Mouse (Mus musculus) cerebellum, adult (tissue): Measurements from ENCODE around the gene Svbp.
A peak's percentile ranks its signal among the peaks of the same experiment; 100 is the strongest.

Experiments
- ATAC-seq: cut with Nextera tagmentation; 2 replicates; pipeline ENCODE4 v1.9.2; 2017; ENCODE audit warnings: mild to moderate bottlenecking, moderate library complexity, mixed read lengths; ENCODE audit not compliant: insufficient number of reproducible peaks, low FRiP score, low TSS enrichment

Gene Svbp

GRCm38 (mm10) chr4:119194909-119195581 lies at the start of gene Svbp:
Gene Svbp (plus strand): TSS chr4:119195306.
- ATAC-seq: peak; percentile 74

DNA sequence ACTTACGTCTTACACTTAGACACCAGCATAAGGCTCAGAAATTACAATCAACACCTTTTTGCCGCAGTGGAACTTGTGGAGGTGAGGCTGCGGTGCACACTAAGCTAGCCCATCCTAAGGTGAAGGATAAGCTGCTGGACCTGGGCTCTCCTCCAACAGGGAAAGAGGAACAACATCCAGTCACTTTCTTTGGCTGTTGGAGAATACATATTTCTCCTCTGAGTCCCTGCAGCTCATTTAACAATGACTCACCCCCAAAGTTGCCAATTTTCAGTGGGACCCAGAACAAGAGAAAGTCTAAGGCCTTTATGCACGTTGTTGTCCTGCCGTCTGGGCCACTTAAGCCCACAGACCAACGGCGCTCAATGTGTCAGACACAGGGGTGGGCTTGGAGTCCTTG lies 48.3 kb upstream of the Svbp start:
- ATAC-seq: no peak

- ATAC-seq: no peak
These were observed 47.8 kb upstream of the Svbp start for GRCm38 (mm10) chr4:119147347-119147746.

DNA sequence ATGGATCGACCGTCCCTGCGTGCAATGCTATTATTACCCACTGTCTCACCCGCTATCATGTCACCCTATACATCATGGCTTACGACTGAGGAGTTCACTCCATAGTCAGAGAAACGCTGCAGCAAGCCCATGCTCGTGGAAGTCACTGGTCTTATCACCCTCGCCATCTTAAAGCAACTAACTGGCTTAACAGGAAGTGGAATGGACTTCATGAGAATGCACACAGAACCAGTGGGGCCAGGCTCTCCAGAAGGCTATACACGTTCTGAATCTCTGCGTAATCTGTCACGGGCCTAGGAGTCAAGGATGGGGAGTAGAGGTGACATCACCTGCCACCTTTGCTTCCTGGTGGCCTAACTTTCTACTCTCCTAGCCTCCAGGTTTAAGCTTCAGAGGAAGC lies 46.4 kb upstream of the Svbp start:
- ATAC-seq: no peak

- no peak for ATAC-seq
These were observed 37.9 kb upstream of the Svbp start for GRCm38 (mm10) chr4:119157186-119157585.

GRCm38 (mm10) chr4:119157891-119158290 lies 37.2 kb upstream of the Svbp start:
- no peak for ATAC-seq

DNA sequence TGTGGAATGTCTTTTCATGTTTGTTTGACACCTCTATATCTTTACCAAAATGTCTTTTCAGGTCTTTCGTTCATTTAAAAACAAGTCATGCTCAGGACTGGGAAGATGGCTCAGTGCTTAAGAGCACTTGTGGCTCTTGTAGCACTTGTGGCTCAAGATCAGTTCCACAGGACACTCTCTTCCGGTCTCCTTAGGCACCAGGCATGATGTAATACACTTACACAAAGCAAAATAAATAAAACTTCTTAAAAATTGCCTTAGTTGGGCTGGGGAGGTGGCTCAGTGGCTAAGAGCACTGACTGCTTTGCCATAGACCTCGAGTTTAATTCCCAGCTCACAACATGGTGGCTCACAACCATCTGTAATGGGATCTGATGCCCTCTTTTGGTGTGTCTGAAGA lies 33.7 kb upstream of the Svbp start:
- no peak for ATAC-seq

- no peak for ATAC-seq
These were observed 32.1 kb upstream of the Svbp start for GRCm38 (mm10) chr4:119162990-119163389.

GRCm38 (mm10) chr4:119165916-119166315 lies 29.2 kb upstream of the Svbp start:
- ATAC-seq: no peak

- no peak for ATAC-seq
These were observed 28.0 kb upstream of the Svbp start for GRCm38 (mm10) chr4:119167068-119167467.

- ATAC-seq: no peak
These were observed 27.4 kb upstream of the Svbp start for GRCm38 (mm10) chr4:119167663-119168062.

DNA sequence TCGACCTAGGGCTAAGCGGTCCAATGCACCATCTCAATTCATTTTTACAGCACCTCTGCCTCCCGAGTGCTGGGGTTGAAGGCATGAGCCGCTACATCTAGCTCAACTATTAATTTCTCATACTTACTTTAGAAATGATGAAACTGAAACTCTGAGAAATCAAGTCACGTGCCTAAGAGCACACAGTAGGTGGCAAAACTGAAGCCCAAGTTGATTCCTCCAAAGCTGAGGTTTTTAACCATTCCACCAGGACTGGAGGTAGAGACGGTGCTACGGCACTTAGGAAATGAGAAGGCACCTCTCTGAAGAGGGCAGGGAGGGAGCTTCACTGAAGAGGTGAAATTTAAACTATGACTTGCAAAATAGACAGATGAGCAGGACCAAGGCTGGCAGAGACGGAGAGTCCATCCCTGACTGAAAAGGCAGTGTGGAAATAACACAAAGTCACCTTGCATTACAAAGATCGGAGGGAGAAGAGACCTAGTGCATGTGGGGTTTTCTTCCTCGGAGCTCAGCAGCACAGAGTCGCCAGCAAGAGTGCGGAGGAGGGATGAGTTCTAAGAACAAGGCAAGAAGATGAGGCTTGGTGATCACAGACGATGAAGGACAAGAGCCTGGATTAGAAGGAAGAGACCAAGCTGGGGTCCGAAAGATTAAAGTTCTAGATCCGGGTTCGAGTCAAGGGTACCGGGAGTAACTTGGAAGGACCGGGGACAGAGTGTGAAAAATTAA lies 22.0 kb upstream of the Svbp start:
- no peak for ATAC-seq

DNA sequence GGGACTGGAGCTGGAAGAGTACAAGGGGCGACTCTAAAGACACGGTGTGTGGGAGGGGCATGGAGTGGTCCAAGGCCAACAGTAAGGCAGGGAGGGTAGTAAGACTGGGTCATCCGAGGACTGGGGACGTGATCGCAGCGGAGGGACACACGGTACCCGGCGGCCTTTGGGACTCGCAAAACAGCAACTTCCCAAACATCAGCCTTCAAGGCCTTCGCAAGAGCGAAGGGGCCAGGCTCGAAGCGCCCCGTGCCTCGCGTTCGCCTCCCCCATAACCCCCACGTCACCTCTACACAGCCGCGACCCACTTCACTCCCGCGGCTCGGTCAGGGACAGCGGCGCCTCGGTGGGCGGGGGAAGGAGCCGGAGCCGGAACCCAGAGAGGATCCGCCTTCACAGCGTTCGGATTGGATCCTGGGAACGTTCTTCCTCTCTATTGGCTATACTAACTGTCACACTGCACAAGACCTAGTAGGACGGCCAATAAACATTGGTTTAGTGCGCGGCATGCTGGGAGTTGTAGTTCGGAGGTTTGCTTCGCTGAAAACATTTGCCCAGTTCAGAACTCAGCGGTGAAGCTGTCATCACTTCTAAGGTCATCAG lies 21.2 kb upstream of the Svbp start, which contains the start of gene Zfp691:
Gene Zfp691, minus strand, starts transcription at position 345 of the 603 bp plus-strand sequence.
- ATAC-seq: peak; percentile 100

DNA sequence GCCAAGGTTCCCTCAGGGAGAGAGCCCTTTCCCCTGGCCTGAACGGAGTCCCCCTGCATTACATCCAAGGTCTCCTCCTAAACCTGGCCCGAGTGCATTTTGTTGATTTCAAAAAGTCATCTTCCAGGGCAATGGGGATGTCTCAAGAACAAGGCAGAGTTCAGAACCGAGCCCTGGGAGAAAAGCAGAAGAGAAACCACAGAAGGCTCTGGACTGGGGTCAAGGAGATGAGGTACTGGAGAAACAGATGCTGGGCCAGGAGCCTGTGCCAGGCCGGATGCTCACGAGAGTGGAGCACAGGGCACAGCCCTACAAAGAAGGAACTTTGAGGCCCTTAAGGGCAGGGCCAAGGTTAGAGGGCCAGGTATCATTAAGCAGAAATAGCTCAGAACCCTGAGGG lies 17.4 kb upstream of the Svbp start:
- no peak for ATAC-seq

DNA sequence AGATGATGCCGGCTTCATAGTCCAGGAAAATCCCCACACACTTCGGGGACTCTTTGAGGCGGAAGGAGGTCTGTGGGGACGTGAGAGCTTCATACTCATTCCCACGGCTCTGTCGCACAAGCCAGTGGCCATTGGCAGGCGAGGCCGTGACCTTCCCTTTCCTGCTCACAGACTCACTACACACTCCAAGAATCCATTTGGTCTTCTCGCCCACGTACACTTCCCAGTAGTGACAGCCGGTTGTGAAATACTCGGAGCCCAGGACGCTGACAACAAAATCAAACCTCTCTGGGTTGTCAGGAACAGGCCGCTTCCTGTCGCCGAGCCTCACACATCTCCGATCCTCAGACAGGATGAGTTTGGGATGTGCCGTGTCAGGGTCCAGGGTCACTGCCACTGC lies 16.8 kb upstream of the Svbp start:
- ATAC-seq: no peak

DNA sequence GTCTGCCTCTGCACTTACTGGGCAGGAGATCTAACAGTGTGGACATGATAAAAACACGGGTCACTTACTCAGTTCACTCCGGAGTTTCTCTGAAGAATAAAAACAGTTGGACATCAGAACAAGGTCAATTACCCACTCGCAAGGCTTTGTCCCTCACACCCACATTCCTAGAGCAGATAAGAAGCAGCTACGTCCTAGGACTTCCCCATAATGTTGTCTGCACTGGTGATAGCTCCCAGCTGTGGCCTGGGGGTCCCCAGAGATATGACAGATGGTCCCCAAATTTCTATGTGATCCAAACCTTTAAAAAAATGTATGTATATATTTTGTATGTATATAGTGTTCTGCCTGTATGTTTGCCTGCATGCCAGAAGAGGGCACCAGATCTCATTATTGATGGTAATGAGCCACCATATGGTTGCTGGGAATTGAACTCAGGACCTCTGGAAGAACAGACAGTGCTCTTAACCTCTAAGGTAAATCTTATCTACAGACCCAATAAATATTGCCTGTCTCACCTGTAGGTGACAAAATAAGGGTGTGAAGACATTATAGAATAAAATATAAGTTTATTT lies 14.9 kb upstream of the Svbp start:
- no peak for ATAC-seq

GRCm38 (mm10) chr4:119181456-119181855 lies 13.7 kb upstream of the Svbp start:
- ATAC-seq: no peak

DNA sequence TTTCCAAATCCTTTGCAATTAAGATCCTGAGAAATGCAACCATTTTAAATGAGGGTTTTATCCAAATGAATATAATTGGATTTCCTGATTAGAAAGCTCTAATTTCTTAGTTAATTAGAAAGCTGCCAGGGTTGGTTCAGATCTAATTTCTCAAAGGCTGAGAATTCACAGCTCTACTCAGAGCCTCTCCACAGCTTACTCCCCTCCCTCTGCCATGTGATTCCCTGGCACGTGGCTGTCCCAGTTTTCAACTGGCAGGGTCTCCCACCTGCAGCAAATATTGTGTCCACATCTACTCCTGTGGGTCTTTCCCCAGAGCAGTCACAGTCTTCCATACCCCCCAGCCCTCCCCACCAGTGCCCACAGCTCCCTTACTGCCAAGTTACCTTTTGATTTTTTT lies 11.6 kb upstream of the Svbp start:
- no peak for ATAC-seq

DNA sequence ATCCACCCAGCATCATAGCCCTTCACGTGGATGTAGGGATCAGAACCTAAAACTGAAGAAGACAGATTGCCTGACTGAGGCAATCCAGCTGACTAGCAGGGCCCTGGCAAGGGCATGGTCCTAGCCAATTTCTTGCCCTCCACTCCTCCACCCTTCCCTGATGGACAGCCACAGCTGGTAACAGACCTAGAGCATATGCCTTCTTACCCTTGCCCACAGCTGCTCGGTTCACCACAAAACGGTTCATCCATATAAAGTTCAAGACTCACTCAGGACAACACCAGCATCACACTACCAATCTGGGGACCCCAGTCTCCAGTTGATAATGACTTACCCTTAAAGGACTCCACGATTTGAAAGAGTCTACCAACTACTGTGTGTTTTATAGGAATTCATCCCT lies 9.3 kb upstream of the Svbp start:
- ATAC-seq: no peak

DNA sequence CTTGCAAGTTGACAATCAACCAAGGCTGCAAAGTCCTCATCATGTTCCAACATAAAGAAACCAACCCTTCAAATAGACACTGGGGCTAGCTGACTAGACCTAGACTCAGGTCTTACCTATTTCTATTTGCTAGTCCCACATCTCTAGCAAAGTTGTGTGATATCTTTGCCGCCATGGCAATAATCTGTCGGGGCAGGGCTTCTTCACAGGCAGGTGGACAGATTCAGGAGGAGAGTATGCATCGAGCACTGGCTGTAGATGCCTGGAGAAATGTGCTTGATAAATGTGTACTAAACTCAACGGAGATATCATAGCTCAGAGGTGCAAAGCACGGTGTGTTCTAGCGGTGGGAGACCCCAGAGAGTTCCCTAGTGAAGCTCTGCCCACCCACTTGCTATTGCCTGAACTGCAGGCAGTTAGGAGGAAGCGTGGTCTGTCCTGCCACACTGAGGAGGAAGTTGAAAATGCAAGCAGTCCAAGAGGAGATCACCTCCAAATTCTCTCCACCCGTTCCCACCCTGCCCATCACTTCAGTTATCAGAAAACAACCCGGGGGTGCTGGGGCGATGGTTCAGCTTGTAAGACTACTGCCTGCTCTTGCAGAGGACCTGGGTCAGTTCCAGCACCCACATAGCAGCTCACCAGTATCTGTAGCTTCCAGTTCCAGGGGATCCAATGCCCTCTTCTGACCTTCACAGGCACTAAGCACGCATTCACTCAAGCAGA lies 6.9 kb upstream of the Svbp start:
- no peak for ATAC-seq

GRCm38 (mm10) chr4:119189392-119189791 lies 5.7 kb upstream of the Svbp start:
- no peak for ATAC-seq
